Mouse (Mus musculus) embryonic facial prominence, embryonic 13.5 days (tissue): ENCODE data around the gene Traf2. TPM values are rescaled to one million over a fixed set of nuclear protein-coding genes. Genes with fewer than 3 reads are reported as not detected.

Experiments
- ATAC-seq: fragments of 200-750 bp; cut with Nextera tagmentation; 2 replicates; pipeline ENCODE4 v1.8.0; 2017; ENCODE audit warnings: low read depth; ENCODE audit not compliant: insufficient number of reproducible peaks, insufficient read depth, low FRiP score, low TSS enrichment
- H3K27ac ChIP-seq: fragments of 300-500 bp; sonication (generic); 2 replicates; pipeline ENCODE4 v1.5.1; 2015; ENCODE audit warnings: moderate library complexity, mild to moderate bottlenecking, inconsistent platforms
- H3K27me3 ChIP-seq: fragments of 300-500 bp; sonication (generic); 2 replicates; pipeline ENCODE4 v1.6.1; 2015; ENCODE audit warnings: mild to moderate bottlenecking, inconsistent platforms
- H3K36me3 ChIP-seq: fragments of 300-500 bp; sonication (generic); 2 replicates; pipeline ENCODE4 v1.6.1; 2015; ENCODE audit warnings: mild to moderate bottlenecking, inconsistent platforms
- H3K4me1 ChIP-seq: fragments of 300-500 bp; sonication (generic); 2 replicates; pipeline ENCODE4 v1.6.1; 2015; ENCODE audit warnings: inconsistent platforms
- H3K4me2 ChIP-seq: fragments of 300-500 bp; sonication (generic); 2 replicates; pipeline ENCODE4 v1.6.1; 2015; ENCODE audit warnings: moderate library complexity, mild to moderate bottlenecking, inconsistent platforms
- H3K4me3 ChIP-seq: fragments of 300-500 bp; sonication (generic); 2 replicates; pipeline ENCODE4 v1.5.1; 2015; ENCODE audit warnings: mild to moderate bottlenecking, inconsistent platforms
- H3K9ac ChIP-seq: fragments of 300-500 bp; sonication (generic); 2 replicates; pipeline ENCODE4 v1.6.1; 2015; ENCODE audit warnings: mild to moderate bottlenecking, inconsistent platforms
- H3K9me3 ChIP-seq: fragments of 300-500 bp; sonication (generic); 2 replicates; pipeline ENCODE4 v1.6.1; 2016; ENCODE audit warnings: inconsistent platforms
- WGBS: fragments of 180-500 bp; shearing (Covaris S2); methylation state at CpG from one replicate; pipeline ENCODE4 v1.1.7; 2015; ENCODE audit warnings: mixed read lengths; 5-methylcytosine and 5-hydroxymethylcytosine counted together
- polyA plus RNA-seq: library from polyadenylated mRNA; unstranded; fragments of >200 nt; fragmentation: Nextera tagmentation; extraction: Ambion mirVana; gene quantifications from 2 replicates; pipeline ENCODE4 v1.2.1, GENCODE M21; 2015

Traf2 gene
- polyA plus RNA-seq, 1 experiment from 2014 or later: 35.4 TPM

DNA sequence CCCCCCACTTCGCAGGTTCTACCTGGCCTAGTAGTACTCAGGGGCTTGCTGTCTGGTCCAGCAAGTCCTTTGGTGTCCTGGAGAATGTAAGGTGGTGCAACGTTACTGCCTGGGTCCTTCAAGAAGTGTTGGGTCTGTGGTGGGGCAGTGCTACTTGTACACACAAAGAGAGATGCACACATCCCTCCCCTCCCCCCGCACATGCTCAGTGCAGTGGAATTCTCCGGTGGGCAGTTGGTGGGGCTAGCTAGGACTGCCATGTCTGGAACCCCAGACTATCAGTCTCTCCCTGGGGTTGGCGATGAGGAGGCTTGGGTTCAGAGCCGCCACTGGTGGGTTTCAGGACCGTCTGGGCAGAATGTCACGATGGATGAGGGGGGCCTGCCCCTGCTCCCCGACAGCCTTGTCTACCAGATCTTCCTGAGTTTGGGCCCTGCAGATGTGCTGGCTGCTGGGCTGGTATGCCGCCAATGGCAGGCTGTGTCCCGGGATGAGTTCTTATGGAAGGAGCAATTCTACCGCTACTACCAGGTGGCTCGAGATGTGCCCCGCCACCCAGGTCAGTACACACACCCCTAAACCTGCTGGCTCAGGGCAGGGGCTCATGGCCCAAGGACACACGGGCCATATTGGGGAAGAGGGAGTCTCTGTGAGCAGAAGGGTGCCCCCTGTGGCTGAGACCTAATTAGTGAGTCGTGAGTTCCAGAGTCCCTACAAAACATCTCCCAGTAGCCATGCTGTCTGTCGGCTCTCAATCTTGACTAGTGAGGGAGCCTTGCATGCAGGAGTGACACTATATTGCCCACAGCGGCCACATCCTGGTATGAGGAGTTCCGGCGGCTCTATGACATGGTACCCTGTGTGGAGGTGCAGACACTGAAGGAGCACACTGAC is 44.9 kb downstream of the Traf2 start, which contains the start of gene C8g:
Gene C8g (minus strand): TSS at position 127 of the 894 bp plus-strand sequence.
- Histone ChIP-seq H3K27ac (peak within 1 kb of the TSS; percentile 57; the same call in 1 of the 2 replicates), H3K4me2 (peak within 1 kb of the TSS; percentile 94), H3K4me3 (peak within 1 kb of the TSS; percentile 87), H3K9ac (peak within 1 kb of the TSS; percentile 91), H3K27me3 (no peaks in the 10 kb centered on the region), H3K4me1 (peaks cover 21% of the 10 kb centered on the region), H3K9me3 (no peaks in the 10 kb centered on the region), H3K36me3 (peaks cover 36% of the 10 kb centered on the region)
- no peak for ATAC-seq
- WGBS: 75% methylated on average over 20 of the region's 20 CpGs

DNA sequence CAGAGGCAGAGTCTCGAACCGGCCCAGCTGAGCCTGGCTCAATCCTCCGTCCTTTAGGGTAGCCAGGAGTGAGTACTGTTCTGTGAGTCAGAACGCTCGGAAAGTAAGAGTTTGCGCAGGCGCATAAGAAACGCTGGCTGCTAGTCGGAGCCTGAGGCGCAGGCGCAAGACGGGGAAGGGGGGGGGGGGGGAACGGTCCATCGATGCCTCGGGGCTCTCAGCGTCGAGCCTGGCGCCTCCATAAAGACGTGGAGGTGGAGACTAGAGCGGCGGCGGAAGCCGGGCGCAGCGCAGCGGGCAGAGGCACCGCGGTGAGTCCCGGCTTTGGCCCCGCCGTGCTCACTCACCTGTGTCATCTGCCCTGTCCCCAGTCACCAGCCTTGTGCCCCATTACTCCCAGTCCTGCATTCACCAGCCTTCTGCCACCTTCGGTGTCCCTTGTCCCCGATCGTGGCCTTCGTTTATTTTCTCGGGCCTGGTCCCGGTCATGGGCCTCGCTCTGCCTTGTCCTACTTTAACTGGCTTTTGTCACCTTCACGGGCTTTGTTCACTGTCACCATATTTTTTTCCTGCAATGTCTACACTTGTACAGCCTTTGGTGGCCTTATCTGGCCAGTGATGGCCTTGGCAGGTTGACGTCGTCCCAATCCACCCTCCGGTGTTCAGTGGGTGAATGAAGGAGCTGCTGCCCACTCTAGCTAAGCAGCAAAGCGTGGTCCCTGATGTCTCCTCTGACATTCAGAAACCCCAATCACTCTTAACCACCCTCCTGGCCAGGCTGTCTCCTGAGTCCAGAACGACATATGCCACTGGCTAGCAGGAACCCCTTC is 45.9 kb downstream of the Traf2 start, which contains the start of gene Fbxw5:
Gene Fbxw5 (plus strand): TSS at position 175 of the 830 bp plus-strand sequence.
- Histone ChIP-seq H3K9me3 (no peaks in the 10 kb centered on the region), H3K9ac (peak within 1 kb of the TSS; percentile 91), H3K27ac (peak within 1 kb of the TSS; percentile 57; the same call in 1 of the 2 replicates), H3K36me3 (peaks cover 30% of the 10 kb centered on the region), H3K4me1 (peaks cover 21% of the 10 kb centered on the region), H3K4me2 (peak within 1 kb of the TSS; percentile 94), H3K27me3 (no peaks in the 10 kb centered on the region), H3K4me3 (peak within 1 kb of the TSS; percentile 87)
- peak; percentile 81 for ATAC-seq
- 1% methylated on average over 39 of the region's 44 CpGs for WGBS

- no peak for ATAC-seq
- Histone ChIP-seq H3K9ac (peak overlapping the region; percentile 73), H3K36me3 (peaks cover 24% of the 10 kb centered on the region), H3K4me2 (peak overlapping the region; percentile 94), H3K27me3 (no peaks in the 10 kb centered on the region), H3K27ac (no peak overlapping the region), H3K4me1 (peaks cover 21% of the 10 kb centered on the region), H3K4me3 (peak overlapping the region; percentile 87), H3K9me3 (no peaks in the 10 kb centered on the region)
- 73% methylated on average over 6 of the region's 6 CpGs for whole genome bisulfite sequencing
Observed at GRCm38 (mm10) chr2:25500071-25500575, 46.6 kb downstream of the Traf2 start.

DNA sequence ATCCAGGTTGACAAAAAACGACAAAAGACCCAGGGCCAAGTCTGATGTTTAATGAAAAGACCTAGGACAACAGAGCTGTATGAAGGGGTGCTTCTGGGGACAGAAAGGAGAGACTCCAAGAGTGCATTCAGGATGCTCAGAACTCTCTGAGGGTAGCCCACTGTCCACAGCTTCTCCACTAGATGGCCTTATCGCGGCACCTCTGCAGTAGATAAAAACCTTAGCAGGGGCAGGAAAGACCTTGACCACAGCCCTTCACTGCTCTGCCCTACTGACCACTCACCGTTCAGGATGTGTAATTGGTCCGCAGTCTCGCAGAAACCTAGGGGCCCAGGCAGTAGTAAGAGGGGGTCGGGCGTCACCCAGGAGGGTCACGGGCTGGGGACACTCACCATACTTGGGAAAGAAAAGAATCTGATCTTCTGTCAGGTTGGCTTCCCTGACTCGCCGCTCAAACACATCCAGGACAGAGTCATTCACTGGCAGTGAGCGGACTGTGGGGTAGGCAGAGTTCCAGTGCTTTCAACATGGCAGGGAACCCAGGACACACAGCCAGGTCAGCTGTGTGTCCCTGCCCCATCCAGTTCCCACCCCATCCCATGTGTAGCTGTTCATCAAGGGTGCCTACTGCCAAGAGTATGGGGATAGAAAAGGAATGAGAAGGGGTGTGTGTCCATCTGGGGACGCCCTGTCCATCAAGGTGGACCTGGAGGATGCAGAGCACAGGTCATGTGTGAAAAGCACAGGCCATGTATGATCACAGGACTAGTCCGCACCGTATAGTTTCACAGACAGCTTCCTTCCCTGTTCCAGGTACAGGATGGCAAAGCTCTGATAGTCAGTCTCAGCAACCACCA is 47.9 kb downstream of the Traf2 start:
- Histone ChIP-seq H3K27me3 (no peaks in the 10 kb centered on the region), H3K4me3 (no peak overlapping the region), H3K36me3 (peaks cover 12% of the 10 kb centered on the region), H3K4me2 (no peak overlapping the region), H3K9ac (no peak overlapping the region), H3K4me1 (peaks cover 21% of the 10 kb centered on the region), H3K27ac (no peak overlapping the region), H3K9me3 (no peaks in the 10 kb centered on the region)
- 62% methylated on average over 15 of the region's 15 CpGs for WGBS
- no peak for ATAC-seq

GRCm38 (mm10) chr2:25497846-25498575 is 48.7 kb downstream of the Traf2 start:
- 49% methylated on average over 6 of the region's 6 CpGs for whole genome bisulfite sequencing

DNA sequence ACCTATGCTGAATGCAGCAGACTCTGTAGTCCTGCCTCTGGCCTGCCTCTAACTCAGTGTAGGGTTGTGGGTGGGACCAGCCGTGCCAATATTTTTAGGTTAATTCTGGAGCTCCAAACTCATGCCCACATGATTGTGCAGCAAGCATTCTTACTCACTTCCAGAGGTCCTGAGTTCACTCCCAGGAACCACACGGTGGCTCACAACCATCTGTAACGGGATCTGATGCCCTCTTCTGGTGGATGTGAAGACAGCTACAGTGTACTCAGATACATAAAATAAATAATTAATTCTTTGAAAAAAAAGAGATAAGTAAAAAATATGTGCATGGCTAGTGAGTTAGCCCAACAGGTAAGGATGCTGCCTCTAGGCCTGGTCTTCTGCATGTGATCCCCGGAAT is 50.3 kb downstream of the Traf2 start:
- no peak overlapping the region for H3K4me3 ChIP-seq
- H3K4me2 ChIP-seq: no peak overlapping the region
- H3K36me3 ChIP-seq: no peaks in the 10 kb centered on the region
- ATAC-seq: no peak
- 39% methylated on average over 4 of the region's 4 CpGs for WGBS
- no peak overlapping the region for H3K27ac ChIP-seq
- H3K4me1 ChIP-seq: peaks cover 12% of the 10 kb centered on the region
- H3K9ac ChIP-seq: no peak overlapping the region
- no peaks in the 10 kb centered on the region for H3K27me3 ChIP-seq
- no peaks in the 10 kb centered on the region for H3K9me3 ChIP-seq

More at GRCm38 (mm10) chr2:25497846-25498575, 48.7 kb downstream of the Traf2 start:
- no peak for ATAC-seq
- no peak overlapping the region for H3K27ac ChIP-seq
- peaks cover 21% of the 10 kb centered on the region for H3K4me1 ChIP-seq
- H3K27me3 ChIP-seq: no peaks in the 10 kb centered on the region
- H3K9me3 ChIP-seq: no peaks in the 10 kb centered on the region
- H3K4me2 ChIP-seq: no peak overlapping the region
- peaks cover 3% of the 10 kb centered on the region for H3K36me3 ChIP-seq
- 0 out of 2 replicates have a peak overlapping the region, but pooled peaks have one; percentile 21 for H3K9ac ChIP-seq
- no peak overlapping the region for H3K4me3 ChIP-seq

- no peaks in the 10 kb centered on the region for H3K36me3 ChIP-seq
- ATAC-seq: no peak
- H3K9me3 ChIP-seq: no peaks in the 10 kb centered on the region
- no peak within 1 kb of the TSS for H3K27ac ChIP-seq
- no peak within 1 kb of the TSS for H3K4me3 ChIP-seq
- H3K4me1 ChIP-seq: 0 out of 2 replicates have a peak, but pooled peaks cover 6% of the 10 kb centered on the region
- WGBS: 85% methylated on average over 5 of the region's 5 CpGs
- no peaks in the 10 kb centered on the region for H3K27me3 ChIP-seq
- no peak within 1 kb of the TSS for H3K9ac ChIP-seq
- no peak within 1 kb of the TSS for H3K4me2 ChIP-seq
Observed at GRCm38 (mm10) chr2:25493476-25493961, 53.2 kb downstream of the Traf2 start, which contains the start of gene Lcn12. Gene Lcn12 (minus strand): TSS chr2:25493911.

DNA sequence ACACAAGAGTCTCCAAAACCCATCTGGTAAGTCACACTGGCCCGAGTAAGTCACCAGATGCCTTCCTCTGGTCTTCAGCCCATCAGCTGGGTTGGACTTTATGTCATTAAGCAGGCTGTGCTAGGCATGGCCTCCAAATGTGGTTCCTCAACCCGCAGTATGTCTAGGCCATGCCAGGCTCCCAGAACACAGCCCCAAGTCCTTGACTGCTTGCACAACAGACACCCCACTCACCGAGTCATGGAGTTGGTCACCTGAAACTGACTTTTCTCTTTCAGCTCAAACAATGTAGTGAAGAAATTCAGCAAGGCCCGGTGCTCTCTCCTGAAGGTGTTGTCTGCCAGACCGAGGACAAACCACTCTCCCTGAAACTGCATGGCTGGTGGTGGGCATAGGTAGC is 53.8 kb downstream of the Traf2 start:
- no peak overlapping the region for H3K4me3 ChIP-seq
- H3K36me3 ChIP-seq: no peaks in the 10 kb centered on the region
- H3K4me1 ChIP-seq: 0 out of 2 replicates have a peak, but pooled peaks cover 3% of the 10 kb centered on the region
- no peaks in the 10 kb centered on the region for H3K9me3 ChIP-seq
- no peak overlapping the region for H3K4me2 ChIP-seq
- H3K27me3 ChIP-seq: no peaks in the 10 kb centered on the region
- H3K9ac ChIP-seq: no peak overlapping the region
- no peak for ATAC-seq
- no peak overlapping the region for H3K27ac ChIP-seq
- WGBS: 77% methylated on average over 5 of the region's 5 CpGs

GRCm38 (mm10) chr2:25488671-25489068 is 58.1 kb downstream of the Traf2 start:
- ATAC-seq: no peak
- no peak overlapping the region for H3K27ac ChIP-seq
- 77% methylated on average over 7 of the region's 7 CpGs for WGBS

More at GRCm38 (mm10) chr2:25488671-25489068, 58.1 kb downstream of the Traf2 start:
- Histone ChIP-seq H3K9me3 (no peaks in the 10 kb centered on the region), H3K9ac (no peak overlapping the region), H3K4me2 (no peak overlapping the region), H3K4me3 (no peak overlapping the region), H3K4me1 (no peaks in the 10 kb centered on the region), H3K36me3 (no peaks in the 10 kb centered on the region), H3K27me3 (no peaks in the 10 kb centered on the region)
